Mouse (Mus musculus) liver, adult 2 months (tissue): ENCODE results near the gene Rpl35a.

Experiments used
- CTCF ChIP-seq: fragments of 200-500 bp; IDR thresholded peaks from 2 replicates; pipeline ENCODE4 v1.5.1; 2011; ENCODE audit warnings: low read depth, low read length, control low read depth
- POLR2A ChIP-seq: fragments of 200-500 bp; IDR thresholded peaks from 2 replicates; pipeline ENCODE4 v1.6.1; 2011; ENCODE audit warnings: low read length, control low read depth; ENCODE audit not compliant: insufficient read depth; ENCODE audit errors: extremely low read depth

GRCm38 (mm10) chr16:33060926-33061325 is 4.7 kb downstream of the Rpl35a start:
- TF ChIP-seq CTCF (no peak), POLR2A (no peak)
